Mouse (Mus musculus): ENCODE results near the gene Brpf3. TPM values are rescaled to one million over a fixed set of nuclear protein-coding genes. Genes with fewer than 3 reads are reported as not detected.
"Not testable (repeated sequence)": the region's sequence is repeated elsewhere in the genome, so short reads cannot be mapped to it uniquely, and the experiment has no call there.

Gene Brpf3
- polyA plus RNA-seq, 1 experiment: 47.5 TPM

DNA sequence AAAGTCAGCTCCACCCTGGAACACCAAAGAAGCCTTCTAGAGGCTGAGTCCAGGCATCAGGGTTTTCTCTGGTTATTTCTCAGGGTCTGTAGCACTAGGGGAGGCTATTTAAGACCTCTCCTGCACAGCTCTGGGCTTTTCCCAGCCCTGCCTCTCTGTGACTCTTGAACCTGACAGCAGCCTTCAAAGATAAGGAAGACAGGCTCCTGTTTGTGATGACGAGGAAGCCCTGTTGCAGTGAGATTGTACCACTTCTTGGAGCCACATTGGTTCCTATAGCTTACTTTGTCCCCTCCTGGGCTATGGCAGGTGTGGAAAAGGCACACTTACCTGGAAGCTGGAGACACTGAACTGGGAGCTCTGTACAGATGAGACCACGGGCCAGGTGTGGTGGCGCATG lies 32.0 kb downstream of the Brpf3 start:
- TF ChIP-seq CTCF (IDR thresholded peaks at IDR 0.05; ENCODE audit: borderline replicate concordance, extremely low read depth, insufficient read depth, insufficient read length) (no peak), POLR2A (IDR thresholded peaks at IDR 0.05; ENCODE audit: borderline replicate concordance, extremely low read depth, insufficient read depth, insufficient read length, poor library complexity, severe bottlenecking) (no peak)
- no peak for DNase-seq (ENCODE audit: low read depth)

DNA sequence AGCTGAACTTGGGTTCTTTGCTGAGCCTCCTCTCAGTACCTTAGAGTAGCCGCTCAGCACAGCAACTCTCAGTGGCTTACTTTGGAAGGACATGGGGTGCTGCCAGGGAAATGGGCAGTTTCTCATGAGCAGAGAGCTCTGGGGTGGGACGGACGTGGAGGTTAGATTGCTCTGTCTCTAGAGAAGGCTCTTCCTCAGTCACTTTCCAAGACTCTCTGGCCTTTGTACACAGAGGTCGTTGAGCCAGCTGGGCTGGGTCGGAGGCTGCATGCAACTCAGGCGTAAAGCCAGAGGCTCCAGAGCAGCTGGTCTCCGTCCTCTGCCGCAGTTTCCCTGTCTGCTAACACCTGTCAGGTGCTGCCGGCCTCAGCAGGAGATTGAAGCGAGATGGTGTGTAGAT lies 33.8 kb downstream of the Brpf3 start:
- DNase-seq (ENCODE audit: low read depth): no peak
- TF ChIP-seq POLR2A (IDR thresholded peaks at IDR 0.05; ENCODE audit: borderline replicate concordance, extremely low read depth, insufficient read depth, insufficient read length, poor library complexity, severe bottlenecking): no peak
- TF ChIP-seq CTCF (IDR thresholded peaks at IDR 0.05; ENCODE audit: borderline replicate concordance, extremely low read depth, insufficient read depth, insufficient read length): no peak

DNA sequence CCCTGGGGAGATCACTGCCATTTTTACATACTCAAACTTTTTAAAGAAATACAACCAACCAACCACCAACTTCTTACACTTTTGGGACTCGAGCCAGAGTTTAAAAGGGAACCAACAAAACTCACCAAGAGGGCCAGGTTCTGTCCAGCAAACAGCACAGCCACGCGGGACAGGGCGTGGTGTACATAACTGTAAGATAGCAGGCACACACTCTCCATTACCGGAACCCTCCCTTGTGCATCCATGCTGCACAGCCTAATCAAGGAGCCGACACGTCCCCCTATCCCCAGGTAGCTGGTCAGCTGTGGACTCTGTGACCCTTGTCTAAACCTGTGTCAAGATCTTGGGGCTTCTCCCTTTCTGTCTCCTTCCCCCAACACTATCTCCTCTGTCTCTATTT lies 37.0 kb downstream of the Brpf3 start:
- TF ChIP-seq POLR2A (IDR thresholded peaks at IDR 0.05; ENCODE audit: borderline replicate concordance, extremely low read depth, insufficient read depth, insufficient read length, poor library complexity, severe bottlenecking) (no peak), CTCF (IDR thresholded peaks at IDR 0.05; ENCODE audit: borderline replicate concordance, extremely low read depth, insufficient read depth, insufficient read length) (no peak)
- DNase-seq (ENCODE audit: low read depth): no peak

DNA sequence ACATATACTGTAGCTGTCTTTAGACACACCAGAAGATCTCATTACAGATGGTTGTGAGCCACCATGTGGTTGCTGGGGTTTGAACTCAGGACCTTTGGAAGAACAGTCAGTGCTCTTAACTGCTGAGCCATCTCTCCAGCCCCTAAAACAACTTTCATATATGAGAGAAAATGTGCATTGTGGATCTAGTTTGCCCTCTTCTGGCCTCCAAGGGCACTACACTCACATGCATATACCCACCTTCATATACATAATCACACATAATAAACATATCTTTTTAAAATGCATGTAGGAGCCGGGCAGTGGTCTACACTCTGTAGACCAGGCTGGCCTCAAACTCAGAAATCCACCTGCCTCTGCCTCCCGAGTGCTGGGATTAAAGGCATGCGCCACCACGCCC lies 41.1 kb downstream of the Brpf3 start:
- DNase-seq (ENCODE audit: low read depth): not testable (repeated sequence)

DNA sequence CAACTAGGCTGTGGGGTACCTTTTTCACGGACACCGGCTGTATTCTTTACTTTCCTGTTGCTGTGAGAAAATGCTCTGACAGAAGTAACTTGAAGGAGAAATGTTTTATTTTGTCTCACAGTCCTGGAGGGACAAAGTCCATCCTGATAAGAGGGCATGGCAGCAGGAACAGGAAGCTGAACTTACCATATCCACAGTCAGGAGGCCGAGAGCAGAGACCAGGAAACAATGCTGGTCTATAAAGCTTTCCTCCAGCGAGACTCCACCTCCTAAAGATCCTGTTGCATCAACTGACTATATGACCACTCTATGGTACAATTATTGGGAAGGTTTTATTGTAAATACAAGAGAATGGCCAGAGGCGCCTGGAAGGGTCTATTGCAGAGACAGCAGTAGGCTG lies 42.8 kb downstream of the Brpf3 start:
- DNase-seq (ENCODE audit: low read depth): no peak
- TF ChIP-seq POLR2A (IDR thresholded peaks at IDR 0.05; ENCODE audit: borderline replicate concordance, extremely low read depth, insufficient read depth, insufficient read length, poor library complexity, severe bottlenecking): no peak
- TF ChIP-seq CTCF (IDR thresholded peaks at IDR 0.05; ENCODE audit: borderline replicate concordance, extremely low read depth, insufficient read depth, insufficient read length): no peak

DNA sequence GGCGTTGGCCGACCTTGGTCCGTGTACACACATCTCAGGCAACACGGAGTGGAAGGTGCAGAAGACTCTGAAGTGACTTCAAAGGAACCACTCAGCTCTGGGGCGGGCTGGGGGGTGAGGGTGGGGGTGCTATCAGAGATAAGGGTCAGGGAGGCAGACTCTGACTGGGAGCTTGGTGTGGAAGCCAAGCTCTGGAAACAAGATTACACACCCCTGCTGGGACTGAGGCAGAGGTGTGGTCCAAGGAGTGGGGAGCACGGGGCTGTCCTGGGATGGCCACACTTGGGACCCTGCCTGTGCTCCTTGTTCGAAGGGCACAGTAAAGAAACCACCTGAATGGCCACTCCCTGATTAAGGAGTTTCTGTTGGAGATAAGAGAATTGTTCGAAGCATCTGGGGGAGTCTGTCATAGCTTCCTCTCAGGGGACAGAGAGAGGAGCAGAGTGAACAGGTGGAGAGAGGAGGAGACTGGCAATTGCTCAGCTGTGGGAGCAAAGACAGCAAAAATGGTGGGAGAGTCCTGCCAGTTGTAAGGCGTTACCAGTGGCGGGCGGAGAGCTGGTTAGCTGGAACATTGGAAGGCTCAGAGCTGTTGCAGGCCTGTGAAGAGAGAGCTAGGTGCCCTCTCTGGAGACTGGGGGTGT lies 46.2 kb downstream of the Brpf3 start:
- DNase-seq (ENCODE audit: low read depth): no peak
- TF ChIP-seq CTCF (IDR thresholded peaks at IDR 0.05; ENCODE audit: borderline replicate concordance, extremely low read depth, insufficient read depth, insufficient read length) (no peak), POLR2A (IDR thresholded peaks at IDR 0.05; ENCODE audit: borderline replicate concordance, extremely low read depth, insufficient read depth, insufficient read length, poor library complexity, severe bottlenecking) (no peak)

DNA sequence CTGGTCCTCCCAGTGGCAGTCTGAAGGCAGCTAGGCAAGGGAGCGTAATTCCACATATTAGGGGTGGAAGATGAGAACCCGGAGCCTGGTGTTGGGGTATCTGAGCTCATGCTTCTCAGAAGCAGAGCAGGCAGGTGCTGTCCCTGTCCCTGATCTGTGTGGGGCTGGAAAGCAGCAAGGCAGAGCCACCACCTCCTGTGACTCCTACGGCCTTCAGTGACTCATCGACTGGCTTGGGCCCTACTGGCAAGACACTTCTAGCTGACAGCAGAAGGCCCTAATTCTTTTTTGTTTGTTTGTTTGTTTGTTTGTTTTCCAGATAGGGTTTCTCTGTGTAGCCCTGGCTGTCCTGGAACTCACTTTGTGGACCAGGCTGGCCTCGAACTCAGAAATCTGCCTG lies 49.6 kb downstream of the Brpf3 start:
- DNase-seq (ENCODE audit: low read depth): no peak
- TF ChIP-seq CTCF (IDR thresholded peaks at IDR 0.05; ENCODE audit: borderline replicate concordance, extremely low read depth, insufficient read depth, insufficient read length) (no peak), POLR2A (IDR thresholded peaks at IDR 0.05; ENCODE audit: borderline replicate concordance, extremely low read depth, insufficient read depth, insufficient read length, poor library complexity, severe bottlenecking) (no peak)

DNA sequence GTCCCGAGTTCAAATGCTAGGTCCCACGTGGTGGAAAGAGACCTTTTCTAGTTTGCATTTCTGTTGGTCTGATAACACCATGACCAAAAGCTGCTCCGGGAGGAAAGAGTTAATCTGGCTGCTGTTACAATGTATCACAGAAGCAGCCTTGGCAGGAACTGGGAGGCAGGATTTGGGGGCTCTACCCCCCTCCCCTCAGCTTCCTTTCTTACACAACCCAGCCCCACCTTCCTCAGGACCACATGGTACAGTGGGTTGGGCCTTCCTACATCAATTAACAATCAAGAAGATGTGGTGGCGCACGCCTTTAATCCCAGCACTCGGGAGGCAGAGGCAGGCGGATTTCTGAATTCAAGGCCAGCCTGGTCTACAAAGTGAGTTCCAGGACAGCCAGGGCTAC lies 53.5 kb downstream of the Brpf3 start:
- TF ChIP-seq CTCF (IDR thresholded peaks at IDR 0.05; ENCODE audit: borderline replicate concordance, extremely low read depth, insufficient read depth, insufficient read length): no peak
- no peak for TF ChIP-seq POLR2A (IDR thresholded peaks at IDR 0.05; ENCODE audit: borderline replicate concordance, extremely low read depth, insufficient read depth, insufficient read length, poor library complexity, severe bottlenecking)

DNA sequence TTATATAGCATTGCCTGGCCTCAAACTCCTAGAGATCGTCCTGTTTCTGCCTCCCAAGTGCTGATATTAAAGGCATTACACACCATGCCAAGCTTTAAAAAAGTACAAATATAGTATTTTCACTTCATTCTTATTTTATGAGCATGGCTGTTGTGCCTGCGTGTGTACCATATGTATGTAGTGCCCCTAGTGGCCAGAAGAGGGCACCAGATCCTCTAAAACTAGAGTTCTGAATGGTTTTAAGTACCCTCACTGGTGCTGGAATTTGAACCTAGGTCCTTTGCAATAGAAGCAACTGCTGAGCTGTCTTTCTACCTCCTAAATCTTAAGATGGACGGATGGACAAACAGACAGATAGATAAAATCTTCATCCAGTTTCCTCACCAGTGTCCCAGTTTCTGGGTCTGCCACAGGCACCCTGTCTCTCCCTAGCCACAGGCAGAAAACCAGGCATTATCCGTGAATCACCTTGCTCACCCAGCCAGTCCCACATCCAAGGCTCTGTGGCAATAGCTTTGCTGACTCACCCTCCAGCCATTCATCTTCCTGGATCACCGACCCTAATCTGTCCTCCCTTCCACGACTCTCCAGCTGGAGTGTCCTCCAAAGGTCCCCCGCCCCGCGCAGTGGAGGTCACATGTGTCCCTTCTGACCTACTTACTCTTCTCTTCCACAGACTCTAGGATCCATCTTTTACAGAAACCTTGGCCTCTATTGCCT lies 54.4 kb downstream of the Brpf3 start:
- no peak for DNase-seq (ENCODE audit: low read depth)
- TF ChIP-seq CTCF (IDR thresholded peaks at IDR 0.05; ENCODE audit: borderline replicate concordance, extremely low read depth, insufficient read depth, insufficient read length): peak; percentile 38; the same call in 1 of the 2 replicates
- TF ChIP-seq POLR2A (IDR thresholded peaks at IDR 0.05; ENCODE audit: borderline replicate concordance, extremely low read depth, insufficient read depth, insufficient read length, poor library complexity, severe bottlenecking): no peak

More for the DNA sequence above, 53.5 kb downstream of the Brpf3 start:
- DNase-seq (ENCODE audit: low read depth): no peak

DNA sequence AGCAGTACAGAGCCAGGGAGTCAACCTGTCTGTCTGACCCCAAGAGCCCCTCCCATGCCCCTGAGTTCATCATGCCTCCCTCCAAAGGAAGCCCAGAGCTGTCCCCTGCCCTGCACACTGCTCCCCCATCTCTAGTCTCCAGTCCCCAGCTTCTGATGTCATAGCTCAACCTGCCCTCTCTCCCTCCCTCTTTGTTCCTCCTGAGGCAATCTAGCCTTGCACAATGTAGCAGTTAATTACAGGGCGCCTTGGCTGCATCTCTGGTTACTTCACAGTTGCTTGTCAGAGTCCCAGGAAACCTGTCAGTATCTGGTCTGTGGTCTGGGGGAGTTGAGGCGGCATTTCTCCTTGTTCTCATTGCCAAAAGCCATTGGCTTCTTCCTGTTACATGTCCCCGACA lies 55.1 kb downstream of the Brpf3 start:
- peak; percentile 17 for DNase-seq (ENCODE audit: low read depth)
- TF ChIP-seq POLR2A (IDR thresholded peaks at IDR 0.05; ENCODE audit: borderline replicate concordance, extremely low read depth, insufficient read depth, insufficient read length, poor library complexity, severe bottlenecking) (no peak), CTCF (IDR thresholded peaks at IDR 0.05; ENCODE audit: borderline replicate concordance, extremely low read depth, insufficient read depth, insufficient read length) (no peak)

DNA sequence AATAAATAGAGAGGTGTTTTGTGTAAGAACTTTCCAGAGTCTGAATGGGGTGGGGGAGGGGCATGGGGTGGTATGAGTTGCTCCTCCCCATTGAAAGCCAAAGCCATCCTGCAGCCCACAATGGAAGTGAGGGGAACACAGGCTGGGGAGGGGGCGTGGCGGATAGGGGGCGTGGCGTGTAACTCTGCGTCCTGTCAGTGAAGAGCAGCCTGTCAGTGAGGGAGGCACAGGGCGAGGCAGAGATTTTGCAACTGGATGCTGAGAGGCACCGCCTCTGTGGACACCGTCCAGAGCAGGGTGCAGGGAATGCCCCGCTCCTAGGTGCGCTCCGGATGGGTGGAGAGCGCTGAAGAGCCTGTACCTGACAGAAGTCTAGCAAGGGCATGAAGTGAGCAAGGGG lies 57.3 kb downstream of the Brpf3 start, which contains the start of gene Pnpla1:
TSS of gene Pnpla1 (plus strand) at position 207 of the 400 bp plus-strand sequence.
- no peak for DNase-seq (ENCODE audit: low read depth)
- TF ChIP-seq CTCF (IDR thresholded peaks at IDR 0.05; ENCODE audit: borderline replicate concordance, extremely low read depth, insufficient read depth, insufficient read length): no peak
- no peak for TF ChIP-seq POLR2A (IDR thresholded peaks at IDR 0.05; ENCODE audit: borderline replicate concordance, extremely low read depth, insufficient read depth, insufficient read length, poor library complexity, severe bottlenecking)

DNA sequence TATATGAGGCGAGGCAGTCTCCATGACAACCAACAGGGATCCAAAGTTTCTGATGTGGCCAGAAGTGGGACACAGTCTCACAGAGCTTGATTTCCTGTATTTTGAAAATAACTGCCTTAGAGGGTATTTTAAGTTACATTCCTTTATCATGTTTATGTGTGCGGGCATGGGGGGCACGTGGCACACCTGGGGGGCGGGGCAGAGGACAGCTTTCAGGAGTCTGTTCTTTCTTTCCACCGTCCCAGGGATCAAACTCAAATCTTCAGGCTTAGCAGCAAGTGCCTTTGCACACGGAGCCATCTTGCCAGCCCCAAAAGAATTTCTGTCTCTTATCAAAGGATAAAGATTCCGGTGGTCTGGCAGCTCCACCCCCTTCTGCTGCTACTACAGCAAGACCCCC lies 63.0 kb downstream of the Brpf3 start:
- no peak for TF ChIP-seq POLR2A (IDR thresholded peaks at IDR 0.05; ENCODE audit: borderline replicate concordance, extremely low read depth, insufficient read depth, insufficient read length, poor library complexity, severe bottlenecking)
- no peak for TF ChIP-seq CTCF (IDR thresholded peaks at IDR 0.05; ENCODE audit: borderline replicate concordance, extremely low read depth, insufficient read depth, insufficient read length)

More for the DNA sequence above, 63.0 kb downstream of the Brpf3 start:
- DNase-seq (ENCODE audit: low read depth): no peak

All from brain, embryonic 14.5 days (tissue).